Comparison of ENCODE assay signal across 12 mouse cellular contexts in genomic region chr7:46551935-46552752, GRCm38 (mm10).
A peak's percentile ranks its signal among the peaks of the same experiment; 100 is the strongest.
DNase-seq lines count a peak whose midpoint lies in the region; ATAC-seq and TF ChIP-seq lines count a peak whose summit lies in the region.
"Had no signal": no experiment of that assay in that cellular context is flagged by ENCODE, and none has a peak within 500 bp of the region (broad histone marks: within the 10 kb centered on the region; RNA-seq: fewer than 3 reads in every experiment).

No protein-coding gene starts in this region.

- WGBS in forebrain, embryonic 16.5 days: 82% methylated on average over 20 of the region's 20 CpGs
- 85% methylated on average over 20 of the region's 20 CpGs for WGBS in forebrain, embryonic 11.5 days
- 54% methylated on average over 20 of the region's 20 CpGs for WGBS in stomach, embryonic 16.5 days
- 58% methylated on average over 20 of the region's 20 CpGs for WGBS in stomach, postnatal 0 days

- no peak overlapping the region for H3K4me2 ChIP-seq in forebrain, embryonic 16.5 days (ENCODE audit: low read length)
- H3K4me2 ChIP-seq in forebrain, embryonic 11.5 days (ENCODE audit: low read depth, low read length, severe bottlenecking): no peak overlapping the region
- 0 out of 2 replicates have a peak overlapping the region, but pooled peaks have one; percentile 0 for H3K4me2 ChIP-seq in stomach, embryonic 16.5 days (ENCODE audit: low read depth, low read length)
- H3K4me2 ChIP-seq in stomach, postnatal 0 days (replicated peaks; ENCODE audit: low read depth): no peak overlapping the region

- TF ChIP-seq EP300 in stomach, postnatal 0 days (optimal IDR thresholded peaks at IDR 0.05): no peak

- no peak for DNase-seq in forebrain, embryonic 11.5 days (ENCODE audit: low spot score)
- DNase-seq in stomach, postnatal 0 days (ENCODE audit: low spot score): no peak
- DNase-seq in lung, postnatal 25 days (ENCODE audit: low spot score): peak; percentile 20
- no peak for DNase-seq in ovary, postnatal 10 days (ENCODE audit: low spot score)
- DNase-seq in urinary bladder, postnatal 14 days (ENCODE audit: low spot score): no peak
- DNase-seq in kidney, postnatal 4 days: no peak
- DNase-seq: kidney, adult 18-20 months; right cerebral cortex, adult 18-20 months had no signal

- H3K27ac ChIP-seq in forebrain, embryonic 16.5 days (ENCODE audit: low read length): peak overlapping the region; percentile 58; the same call in 1 of the 2 replicates
- H3K27ac ChIP-seq in forebrain, embryonic 11.5 days (ENCODE audit: low read depth, low read length): no peak overlapping the region
- H3K27ac ChIP-seq in stomach, embryonic 16.5 days (ENCODE audit: low read length): no peak overlapping the region
- H3K27ac ChIP-seq in stomach, postnatal 0 days (replicated peaks): no peak overlapping the region
- H3K27ac ChIP-seq: heart, embryonic 10.5 days had no signal

- no peak overlapping the region for H3K4me3 ChIP-seq in forebrain, embryonic 16.5 days (replicated peaks; ENCODE audit: low read length)
- no peak overlapping the region for H3K4me3 ChIP-seq in forebrain, embryonic 11.5 days (ENCODE audit: low read depth, low read length)
- H3K4me3 ChIP-seq in stomach, embryonic 16.5 days (replicated peaks; ENCODE audit: low read length): no peak overlapping the region
- no peak overlapping the region for H3K4me3 ChIP-seq in stomach, postnatal 0 days (ENCODE audit: low read depth, low read length)
- H3K4me3 ChIP-seq: heart, embryonic 10.5 days had no signal

- no peaks in the 10 kb centered on the region for H3K36me3 ChIP-seq in forebrain, embryonic 16.5 days (ENCODE audit: control insufficient read depth, insufficient read depth)
- no peaks in the 10 kb centered on the region for H3K36me3 ChIP-seq in forebrain, embryonic 11.5 days (ENCODE audit: control insufficient read depth, insufficient read depth, low read length)
- no peaks in the 10 kb centered on the region for H3K36me3 ChIP-seq in stomach, embryonic 16.5 days (ENCODE audit: control insufficient read depth, insufficient read depth, low read length)
- H3K36me3 ChIP-seq in stomach, postnatal 0 days (ENCODE audit: control insufficient read depth, insufficient read depth, low read length): no peaks in the 10 kb centered on the region
- H3K36me3 ChIP-seq: heart, embryonic 10.5 days had no signal

- TF ChIP-seq CTCF in stomach, postnatal 0 days (IDR thresholded peaks at IDR 0.05; ENCODE audit: low read depth): no peak

- peaks cover 39% of the 10 kb centered on the region for H3K4me1 ChIP-seq in forebrain, embryonic 16.5 days (replicated peaks; ENCODE audit: control insufficient read depth, insufficient read depth, low read length)
- peaks cover 5% of the 10 kb centered on the region; the same call in 1 of the 2 replicates for H3K4me1 ChIP-seq in forebrain, embryonic 11.5 days (replicated peaks; ENCODE audit: control insufficient read depth, insufficient read depth, low read length)
- H3K4me1 ChIP-seq in stomach, embryonic 16.5 days (ENCODE audit: control insufficient read depth, insufficient read depth, low read length): peaks cover 14% of the 10 kb centered on the region
- H3K4me1 ChIP-seq in stomach, postnatal 0 days (replicated peaks; ENCODE audit: control insufficient read depth, insufficient read depth): 0 out of 2 replicates have a peak, but pooled peaks cover 4% of the 10 kb centered on the region

- no peak for ATAC-seq in forebrain, embryonic 16.5 days
- ATAC-seq in forebrain, embryonic 11.5 days (replicated peaks; ENCODE audit: low FRiP score): no peak
- peak; percentile 49; the same call in 1 of the 2 replicates for ATAC-seq in stomach, embryonic 16.5 days (ENCODE audit: insufficient read depth, low FRiP score)
- ATAC-seq in stomach, postnatal 0 days (ENCODE audit: low FRiP score, low TSS enrichment): no peak
- ATAC-seq: CD4-positive, CD25-positive, alpha-beta regulatory T cell, adult 4 months had no signal

- no peaks in the 10 kb centered on the region for H3K9me3 ChIP-seq in forebrain, embryonic 16.5 days (ENCODE audit: control insufficient read depth, low read length)
- H3K9me3 ChIP-seq in forebrain, embryonic 11.5 days (ENCODE audit: control insufficient read depth, low read length): no peaks in the 10 kb centered on the region
- H3K9me3 ChIP-seq in stomach, embryonic 16.5 days (replicated peaks; ENCODE audit: control insufficient read depth, low read length): no peaks in the 10 kb centered on the region
- no peaks in the 10 kb centered on the region for H3K9me3 ChIP-seq in stomach, postnatal 0 days (ENCODE audit: control insufficient read depth, low read length)
- H3K9me3 ChIP-seq: heart, embryonic 10.5 days had no signal

- no peak overlapping the region for H3K9ac ChIP-seq in forebrain, embryonic 16.5 days (replicated peaks; ENCODE audit: low read depth, low read length)
- no peak overlapping the region for H3K9ac ChIP-seq in forebrain, embryonic 11.5 days (ENCODE audit: low read length)
- H3K9ac ChIP-seq in stomach, embryonic 16.5 days (ENCODE audit: low read length): no peak overlapping the region
- H3K9ac ChIP-seq in stomach, postnatal 0 days (ENCODE audit: low read length): no peak overlapping the region

- no peaks in the 10 kb centered on the region for H3K27me3 ChIP-seq in forebrain, embryonic 16.5 days (replicated peaks; ENCODE audit: control insufficient read depth, insufficient read depth, low read length)
- H3K27me3 ChIP-seq in forebrain, embryonic 11.5 days (ENCODE audit: control insufficient read depth, insufficient read depth, low read length): no peaks in the 10 kb centered on the region
- H3K27me3 ChIP-seq in stomach, embryonic 16.5 days (ENCODE audit: control insufficient read depth, insufficient read depth, low read length): no peaks in the 10 kb centered on the region
- H3K27me3 ChIP-seq in stomach, postnatal 0 days (ENCODE audit: control insufficient read depth, insufficient read depth, low read length): no peaks in the 10 kb centered on the region
